Mouse (Mus musculus) thymus, postnatal 36 days (tissue): ENCODE results near the gene Gm14862.

Experiments
- DNase-seq, 2 experiments: peaks; one replicate each; pipeline ENCODE4 v3.0.0; 2022; ENCODE audit warnings: mixed read lengths in 2 of 2

Gm14862 gene

GRCm38 (mm10) chrX:9222412-9223221 is 34.1 kb downstream of the Gm14862 start:
- DNase-seq = no peak

GRCm38 (mm10) chrX:9221736-9222135 is 35.0 kb downstream of the Gm14862 start:
- no peak for DNase-seq

- peak; percentile 22 to 32 for DNase-seq
Observed at GRCm38 (mm10) chrX:9221206-9221605, 35.5 kb downstream of the Gm14862 start.

GRCm38 (mm10) chrX:9219570-9219969 is 37.1 kb downstream of the Gm14862 start:
- DNase-seq = no peak

GRCm38 (mm10) chrX:9216244-9216643 is 40.5 kb downstream of the Gm14862 start:
- DNase-seq = peak; percentile 6 to 29

GRCm38 (mm10) chrX:9205121-9205520 is 51.6 kb downstream of the Gm14862 start:
- no peak for DNase-seq

GRCm38 (mm10) chrX:9202781-9203405 is 53.8 kb downstream of the Gm14862 start:
- no peak for DNase-seq

- no peak for DNase-seq
Observed at GRCm38 (mm10) chrX:9201954-9202353, 54.7 kb downstream of the Gm14862 start.
